Comparison of ENCODE assay signal across 15 mouse cellular contexts in the genomic region with DNA sequence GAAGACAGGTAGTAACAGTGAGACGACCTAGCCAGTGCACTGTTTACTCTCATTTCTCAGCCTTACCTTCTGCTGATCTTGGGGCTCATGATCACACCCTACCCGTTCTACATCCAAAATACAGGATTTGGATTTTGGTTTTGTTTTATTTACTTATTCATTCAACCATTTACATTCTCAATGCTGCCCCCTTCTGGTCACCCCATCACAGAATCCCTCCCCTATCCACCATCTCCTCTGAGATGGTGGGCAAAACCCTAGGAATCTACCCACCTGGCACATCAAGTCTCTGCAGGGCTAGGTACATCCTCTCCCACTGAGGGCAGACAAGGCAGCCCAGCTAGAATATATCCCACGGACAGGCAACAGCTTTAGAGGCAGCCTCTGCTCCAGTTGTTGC.
DNase-seq lines count a peak whose midpoint lies in the region; ATAC-seq lines count a peak whose summit lies in the region.
"Had no signal": no experiment of that assay in that cellular context is flagged by ENCODE, and none has a peak within 500 bp of the region (broad histone marks: within the 10 kb centered on the region; RNA-seq: fewer than 3 reads in every experiment).

No protein-coding gene starts in this region.

- no peak overlapping the region for H3K4me2 ChIP-seq in midbrain, embryonic 16.5 days (ENCODE audit: low read length)
- H3K4me2 ChIP-seq: forebrain, embryonic 13.5 days; hindbrain, embryonic 15.5 days; liver, embryonic 12.5 days; midbrain, embryonic 12.5 days; neural tube, embryonic 12.5 days had no signal

- no peaks in the 10 kb centered on the region for H3K9me3 ChIP-seq in midbrain, embryonic 16.5 days (replicated peaks; ENCODE audit: control insufficient read depth, low read length, poor library complexity, severe bottlenecking)
- H3K9me3 ChIP-seq: forebrain, embryonic 13.5 days; hindbrain, embryonic 15.5 days; liver, embryonic 12.5 days; midbrain, embryonic 12.5 days; neural tube, embryonic 12.5 days had no signal

- H3K27me3 ChIP-seq in midbrain, embryonic 16.5 days (ENCODE audit: control insufficient read depth, insufficient read depth, low read depth, low read length), result no peaks in the 10 kb centered on the region
- H3K27me3 ChIP-seq: forebrain, embryonic 13.5 days; hindbrain, embryonic 15.5 days; liver, embryonic 12.5 days; midbrain, embryonic 12.5 days; neural tube, embryonic 12.5 days had no signal

- H3K4me3 ChIP-seq in midbrain, embryonic 16.5 days (ENCODE audit: low read depth, low read length), result no peak overlapping the region
- H3K4me3 ChIP-seq: forebrain, embryonic 13.5 days; hindbrain, embryonic 15.5 days; liver, embryonic 12.5 days; midbrain, embryonic 12.5 days; neural tube, embryonic 12.5 days had no signal

- ATAC-seq in midbrain, embryonic 16.5 days, result no peak
- ATAC-seq: forebrain, embryonic 13.5 days; liver, embryonic 12.5 days had no signal

- no peak overlapping the region for H3K9ac ChIP-seq in midbrain, embryonic 16.5 days (ENCODE audit: low read depth, low read length)
- H3K9ac ChIP-seq: forebrain, embryonic 13.5 days; hindbrain, embryonic 15.5 days; liver, embryonic 12.5 days; midbrain, embryonic 12.5 days; neural tube, embryonic 12.5 days had no signal

- H3K4me1 ChIP-seq in midbrain, embryonic 16.5 days (ENCODE audit: control insufficient read depth, insufficient read depth, low read length), result no peaks in the 10 kb centered on the region
- H3K4me1 ChIP-seq: forebrain, embryonic 13.5 days; hindbrain, embryonic 15.5 days; liver, embryonic 12.5 days; midbrain, embryonic 12.5 days; neural tube, embryonic 12.5 days had no signal

- WGBS in midbrain, embryonic 16.5 days, result 60% methylated on average over 3 of the region's 3 CpGs

- no peaks in the 10 kb centered on the region for H3K36me3 ChIP-seq in midbrain, embryonic 16.5 days (ENCODE audit: control insufficient read depth, insufficient read depth, low read length)
- H3K36me3 ChIP-seq: hindbrain, embryonic 15.5 days; liver, embryonic 12.5 days; midbrain, embryonic 12.5 days; neural tube, embryonic 12.5 days had no signal

- no peak overlapping the region for H3K27ac ChIP-seq in midbrain, embryonic 16.5 days (ENCODE audit: low read length)
- H3K27ac ChIP-seq: forebrain, embryonic 13.5 days; hindbrain, embryonic 15.5 days; liver, embryonic 12.5 days; midbrain, embryonic 12.5 days; neural tube, embryonic 12.5 days had no signal

- DNase-seq in adrenal gland, postnatal 10 days, result peak; percentile 18
- DNase-seq in adrenal gland, adult 18-20 months (ENCODE audit: low spot score in 2 of 2), result no peak
- DNase-seq in kidney, adult 9 months, result peak; percentile 5
- DNase-seq in kidney, adult 11 months, result no peak
- peak; percentile 44 for DNase-seq in testis, postnatal 10 days (ENCODE audit: low spot score)
- no peak for DNase-seq in testis, postnatal 14 days (ENCODE audit: low spot score)
- no peak for DNase-seq in heart, postnatal 4 days
- DNase-seq: cerebellum, adult 9-10 months; spleen, adult 18-20 months had no signal

Comparison
In these comparisons a context has a peak if more than half of its experiments do, and no peak if none do; other contexts are left out.
1. DNase-seq: peak in adrenal gland, postnatal 10 days (single experiment), kidney, adult 9 months (single experiment) and testis, postnatal 10 days (single experiment); none in adrenal gland, adult 18-20 months (0 of 2), kidney, adult 11 months (single experiment), testis, postnatal 14 days (single experiment) and heart, postnatal 4 days (single experiment).